Mouse (Mus musculus): ENCODE results near the gene Nccrp1. TPM values are rescaled to one million over a fixed set of nuclear protein-coding genes. Genes with fewer than 3 reads are reported as not detected.

The Nccrp1 gene
- not detected for polyA plus RNA-seq (2014; fragmentation: Illumina TruSeq; extraction: RNeasy Lipid Tissue Mini Kit (QIAGEN cat#74804); ENCODE audit: low read depth, low replicate concordance)

DNA sequence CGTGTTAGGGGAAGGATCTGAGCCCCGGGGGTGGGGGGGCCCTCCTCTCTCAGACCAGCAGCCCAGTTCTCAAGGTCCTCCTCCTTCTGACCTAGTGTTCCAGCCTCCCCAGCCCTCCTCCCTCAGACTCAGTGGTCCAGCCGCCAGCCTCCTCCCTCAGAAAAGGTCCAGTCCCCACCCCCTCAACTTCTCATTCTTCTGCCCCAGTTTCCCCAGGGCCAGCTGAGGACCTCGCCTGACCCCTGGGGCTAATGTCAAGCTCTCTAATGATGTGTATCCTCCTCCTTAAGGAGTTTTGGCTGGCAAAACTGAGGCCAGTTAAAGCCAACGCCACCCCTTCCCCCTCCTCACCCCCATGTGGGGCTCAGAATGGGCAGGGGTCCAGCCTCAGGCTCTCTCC is at the start of gene Nccrp1:
Nccrp1 (minus strand) TSS at position 101 of the 400 bp plus-strand sequence.

DNA sequence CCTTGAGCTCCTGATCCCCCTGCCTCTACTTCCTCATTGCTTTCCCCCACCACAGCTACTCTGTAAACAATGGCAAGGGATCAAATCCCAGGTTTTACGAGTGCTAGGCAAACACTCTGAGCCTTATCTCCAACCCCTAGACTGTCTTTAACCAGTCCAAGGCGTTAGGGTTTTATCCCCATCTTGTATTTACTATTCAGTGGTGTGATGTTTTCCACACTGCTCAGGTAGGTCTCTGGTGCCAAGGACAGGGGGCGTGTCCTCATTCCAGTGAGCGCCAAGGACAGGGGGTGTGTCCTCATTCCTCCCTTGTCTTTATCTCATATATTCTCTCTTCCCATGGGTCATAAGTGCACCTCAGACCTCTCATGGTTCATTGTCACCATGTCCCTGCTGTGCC is 6.5 kb downstream of the Nccrp1 start, which contains the start of gene Sycn:
Sycn (plus strand) TSS at position 360 of the 400 bp plus-strand sequence.

DNA sequence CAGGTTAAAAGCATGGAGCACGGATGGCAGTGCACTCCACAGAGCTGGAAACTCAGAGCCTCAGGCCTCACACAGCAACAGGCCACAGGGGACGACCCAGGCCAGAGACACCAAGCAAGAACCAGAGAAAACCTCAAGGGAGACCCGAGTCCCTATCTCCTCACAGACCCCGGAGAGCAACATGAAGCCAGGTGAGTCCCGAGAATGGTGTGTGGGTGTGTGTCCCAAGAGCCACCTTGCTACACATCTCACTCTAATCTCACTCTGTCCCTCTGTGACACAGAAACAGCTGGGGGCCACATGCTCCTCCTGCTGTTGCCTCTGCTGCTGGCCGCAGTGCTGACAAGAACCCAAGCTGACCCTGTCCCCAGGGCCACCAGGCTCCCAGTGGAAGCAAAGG is 24.5 kb downstream of the Nccrp1 start, which contains the start of gene Ifnl3:
Ifnl3 (plus strand) TSS at position 301 of the 400 bp plus-strand sequence.

DNA sequence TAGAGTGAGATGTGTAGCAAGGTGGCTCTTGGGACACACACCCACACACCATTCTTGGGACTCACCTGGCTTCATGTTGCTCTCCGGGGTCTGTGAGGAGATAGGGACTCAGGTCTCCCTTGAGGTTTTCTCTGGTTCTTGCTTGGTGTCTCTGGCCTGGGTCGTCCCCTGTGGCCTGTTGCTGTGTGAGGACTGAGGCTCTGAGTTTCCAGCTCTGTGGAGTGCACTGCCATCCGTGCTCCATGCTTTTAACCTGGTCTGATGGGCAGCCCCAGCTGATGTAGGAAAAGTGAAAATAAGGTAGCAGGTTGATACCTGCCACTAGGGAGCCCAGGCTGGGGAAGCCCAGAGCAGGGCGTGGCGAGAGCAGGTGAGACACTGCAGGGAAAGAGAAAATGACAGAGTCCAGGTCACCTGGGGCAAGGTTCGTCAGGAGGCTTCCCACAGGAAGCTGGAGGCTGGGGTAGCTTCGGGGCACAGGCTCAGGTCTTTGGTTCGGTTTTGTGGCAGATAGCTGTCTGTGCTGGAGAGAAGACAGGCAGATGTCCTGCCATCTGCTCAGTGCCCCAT is 36.6 kb downstream of the Nccrp1 start, which contains the start of gene Ifnl2:
Ifnl2 (minus strand) TSS at position 51 of the 570 bp plus-strand sequence.

Other genes starting within 250 kb of the Nccrp1 start
- gene Dll3, start 245.0 kb downstream of the Nccrp1 start, polyA plus RNA-seq (2014; fragmentation: Illumina TruSeq; extraction: RNeasy Lipid Tissue Mini Kit (QIAGEN cat#74804); ENCODE audit: low read depth, low replicate concordance): not detected
- gene Timm50, start 235.2 kb downstream of the Nccrp1 start, polyA plus RNA-seq (2014; fragmentation: Illumina TruSeq; extraction: RNeasy Lipid Tissue Mini Kit (QIAGEN cat#74804); ENCODE audit: low read depth, low replicate concordance): 11.4 TPM
- 52.4 TPM for gene Supt5, start 208.5 kb downstream of the Nccrp1 start, polyA plus RNA-seq (2014; fragmentation: Illumina TruSeq; extraction: RNeasy Lipid Tissue Mini Kit (QIAGEN cat#74804); ENCODE audit: low read depth, low replicate concordance)
- gene Rps16, start 196.6 kb downstream of the Nccrp1 start, polyA plus RNA-seq (2014; fragmentation: Illumina TruSeq; extraction: RNeasy Lipid Tissue Mini Kit (QIAGEN cat#74804); ENCODE audit: low read depth, low replicate concordance): 162 TPM
- 2.1 TPM for gene Plekhg2, start 174.7 kb downstream of the Nccrp1 start, polyA plus RNA-seq (2014; fragmentation: Illumina TruSeq; extraction: RNeasy Lipid Tissue Mini Kit (QIAGEN cat#74804); ENCODE audit: low read depth, low replicate concordance)
- gene Zfp36, start 167.0 kb downstream of the Nccrp1 start, polyA plus RNA-seq (2014; fragmentation: Illumina TruSeq; extraction: RNeasy Lipid Tissue Mini Kit (QIAGEN cat#74804); ENCODE audit: low read depth, low replicate concordance): 16.1 TPM
- gene Med29, start 154.5 kb downstream of the Nccrp1 start, polyA plus RNA-seq (2014; fragmentation: Illumina TruSeq; extraction: RNeasy Lipid Tissue Mini Kit (QIAGEN cat#74804); ENCODE audit: low read depth, low replicate concordance): 2.2 TPM
- gene Paf1, start 154.3 kb downstream of the Nccrp1 start, polyA plus RNA-seq (2014; fragmentation: Illumina TruSeq; extraction: RNeasy Lipid Tissue Mini Kit (QIAGEN cat#74804); ENCODE audit: low read depth, low replicate concordance): 67.0 TPM
- gene Gmfg, start 109.8 kb downstream of the Nccrp1 start, polyA plus RNA-seq (2014; fragmentation: Illumina TruSeq; extraction: RNeasy Lipid Tissue Mini Kit (QIAGEN cat#74804); ENCODE audit: low read depth, low replicate concordance): 7.7 TPM
- gene Lrfn1, start 95.3 kb downstream of the Nccrp1 start, polyA plus RNA-seq (2014; fragmentation: Illumina TruSeq; extraction: RNeasy Lipid Tissue Mini Kit (QIAGEN cat#74804); ENCODE audit: low read depth, low replicate concordance): 0.58 TPM
- not detected for gene Ifnl2, start 36.8 kb downstream of the Nccrp1 start, polyA plus RNA-seq (2014; fragmentation: Illumina TruSeq; extraction: RNeasy Lipid Tissue Mini Kit (QIAGEN cat#74804); ENCODE audit: low read depth, low replicate concordance)
- gene Ifnl3, start 24.4 kb downstream of the Nccrp1 start, polyA plus RNA-seq (2014; fragmentation: Illumina TruSeq; extraction: RNeasy Lipid Tissue Mini Kit (QIAGEN cat#74804); ENCODE audit: low read depth, low replicate concordance): not detected
- not detected for gene Sycn, start 6.4 kb downstream of the Nccrp1 start, polyA plus RNA-seq (2014; fragmentation: Illumina TruSeq; extraction: RNeasy Lipid Tissue Mini Kit (QIAGEN cat#74804); ENCODE audit: low read depth, low replicate concordance)
- 17.6 TPM for gene Samd4b, start 50.9 kb upstream of the Nccrp1 start, polyA plus RNA-seq (2014; fragmentation: Illumina TruSeq; extraction: RNeasy Lipid Tissue Mini Kit (QIAGEN cat#74804); ENCODE audit: low read depth, low replicate concordance)
- 2.2 TPM for gene Pak4, start 50.9 kb upstream of the Nccrp1 start, polyA plus RNA-seq (2014; fragmentation: Illumina TruSeq; extraction: RNeasy Lipid Tissue Mini Kit (QIAGEN cat#74804); ENCODE audit: low read depth, low replicate concordance)
- not detected for gene Acp7, start 84.1 kb upstream of the Nccrp1 start, polyA plus RNA-seq (2014; fragmentation: Illumina TruSeq; extraction: RNeasy Lipid Tissue Mini Kit (QIAGEN cat#74804); ENCODE audit: low read depth, low replicate concordance)
- gene Fbxo27, start 145.6 kb upstream of the Nccrp1 start, polyA plus RNA-seq (2014; fragmentation: Illumina TruSeq; extraction: RNeasy Lipid Tissue Mini Kit (QIAGEN cat#74804); ENCODE audit: low read depth, low replicate concordance): 0.29 TPM
- gene Fbxo17, start 169.6 kb upstream of the Nccrp1 start, polyA plus RNA-seq (2014; fragmentation: Illumina TruSeq; extraction: RNeasy Lipid Tissue Mini Kit (QIAGEN cat#74804); ENCODE audit: low read depth, low replicate concordance): 0.64 TPM
- 35.0 TPM for gene Mrps12, start 194.6 kb upstream of the Nccrp1 start, polyA plus RNA-seq (2014; fragmentation: Illumina TruSeq; extraction: RNeasy Lipid Tissue Mini Kit (QIAGEN cat#74804); ENCODE audit: low read depth, low replicate concordance)
- gene Sars2, start 194.7 kb upstream of the Nccrp1 start, polyA plus RNA-seq (2014; fragmentation: Illumina TruSeq; extraction: RNeasy Lipid Tissue Mini Kit (QIAGEN cat#74804); ENCODE audit: low read depth, low replicate concordance): 0.29 TPM
- not detected for gene Ccer2, start 208.9 kb upstream of the Nccrp1 start, polyA plus RNA-seq (2014; fragmentation: Illumina TruSeq; extraction: RNeasy Lipid Tissue Mini Kit (QIAGEN cat#74804); ENCODE audit: low read depth, low replicate concordance)
- 19.5 TPM for gene Sirt2, start 219.5 kb upstream of the Nccrp1 start, polyA plus RNA-seq (2014; fragmentation: Illumina TruSeq; extraction: RNeasy Lipid Tissue Mini Kit (QIAGEN cat#74804); ENCODE audit: low read depth, low replicate concordance)
- gene Nfkbib, start 220.3 kb upstream of the Nccrp1 start, polyA plus RNA-seq (2014; fragmentation: Illumina TruSeq; extraction: RNeasy Lipid Tissue Mini Kit (QIAGEN cat#74804); ENCODE audit: low read depth, low replicate concordance): 0.47 TPM
- 0.87 TPM for gene Rinl, start 241.7 kb upstream of the Nccrp1 start, polyA plus RNA-seq (2014; fragmentation: Illumina TruSeq; extraction: RNeasy Lipid Tissue Mini Kit (QIAGEN cat#74804); ENCODE audit: low read depth, low replicate concordance)